Mouse (Mus musculus) embryonic facial prominence, embryonic 13.5 days (tissue): Measurements from ENCODE around the gene Adam22. TPM values are rescaled to one million over a fixed set of nuclear protein-coding genes. Genes with fewer than 3 reads are reported as not detected.

Experiments used
- ATAC-seq: fragments of 200-750 bp; cut with Nextera tagmentation; 2 replicates; pipeline ENCODE4 v1.8.0; 2017; ENCODE audit warnings: low read depth; ENCODE audit not compliant: insufficient number of reproducible peaks, insufficient read depth, low FRiP score, low TSS enrichment
- H3K27ac ChIP-seq: fragments of 300-500 bp; sonication (generic); 2 replicates; pipeline ENCODE4 v1.5.1; 2015; ENCODE audit warnings: moderate library complexity, mild to moderate bottlenecking, inconsistent platforms
- H3K27me3 ChIP-seq: fragments of 300-500 bp; sonication (generic); 2 replicates; pipeline ENCODE4 v1.6.1; 2015; ENCODE audit warnings: mild to moderate bottlenecking, inconsistent platforms
- H3K36me3 ChIP-seq: fragments of 300-500 bp; sonication (generic); 2 replicates; pipeline ENCODE4 v1.6.1; 2015; ENCODE audit warnings: mild to moderate bottlenecking, inconsistent platforms
- H3K4me1 ChIP-seq: fragments of 300-500 bp; sonication (generic); 2 replicates; pipeline ENCODE4 v1.6.1; 2015; ENCODE audit warnings: inconsistent platforms
- H3K4me2 ChIP-seq: fragments of 300-500 bp; sonication (generic); 2 replicates; pipeline ENCODE4 v1.6.1; 2015; ENCODE audit warnings: moderate library complexity, mild to moderate bottlenecking, inconsistent platforms
- H3K4me3 ChIP-seq: fragments of 300-500 bp; sonication (generic); 2 replicates; pipeline ENCODE4 v1.5.1; 2015; ENCODE audit warnings: mild to moderate bottlenecking, inconsistent platforms
- H3K9ac ChIP-seq: fragments of 300-500 bp; sonication (generic); 2 replicates; pipeline ENCODE4 v1.6.1; 2015; ENCODE audit warnings: mild to moderate bottlenecking, inconsistent platforms
- H3K9me3 ChIP-seq: fragments of 300-500 bp; sonication (generic); 2 replicates; pipeline ENCODE4 v1.6.1; 2016; ENCODE audit warnings: inconsistent platforms
- WGBS: fragments of 180-500 bp; shearing (Covaris S2); methylation state at CpG from one replicate; pipeline ENCODE4 v1.1.7; 2015; ENCODE audit warnings: mixed read lengths; 5-methylcytosine and 5-hydroxymethylcytosine counted together
- polyA plus RNA-seq: library from polyadenylated mRNA; unstranded; fragments of >200 nt; fragmentation: Nextera tagmentation; extraction: Ambion mirVana; gene quantifications from 2 replicates; pipeline ENCODE4 v1.2.1, GENCODE M21; 2015

Adam22 gene
- polyA plus RNA-seq, 1 experiment from 2014 or later, result 12.2 TPM

GRCm38 (mm10) chr5:8312324-8312723 is 55.6 kb downstream of the Adam22 start:
- Histone ChIP-seq H3K9ac (no peak overlapping the region), H3K4me2 (no peak overlapping the region), H3K4me1 (0 out of 2 replicates have a peak, but pooled peaks cover 7% of the 10 kb centered on the region), H3K36me3 (no peaks in the 10 kb centered on the region), H3K27me3 (no peaks in the 10 kb centered on the region), H3K9me3 (no peaks in the 10 kb centered on the region), H3K27ac (no peak overlapping the region), H3K4me3 (no peak overlapping the region)
- WGBS, result 90% methylated on average over 2 of the region's 2 CpGs
- ATAC-seq, result no peak

GRCm38 (mm10) chr5:8310907-8311306 is 57.1 kb downstream of the Adam22 start:
- H3K4me2 ChIP-seq, result no peak overlapping the region
- no peak overlapping the region for H3K27ac ChIP-seq
- H3K9ac ChIP-seq, result no peak overlapping the region
- H3K4me3 ChIP-seq, result no peak overlapping the region
- no peaks in the 10 kb centered on the region for H3K27me3 ChIP-seq
- no peak for ATAC-seq
- H3K9me3 ChIP-seq, result no peaks in the 10 kb centered on the region
- H3K36me3 ChIP-seq, result no peaks in the 10 kb centered on the region
- WGBS, result 50% methylated on average over 4 of the region's 4 CpGs
- H3K4me1 ChIP-seq, result 0 out of 2 replicates have a peak, but pooled peaks cover 7% of the 10 kb centered on the region

- H3K27me3 ChIP-seq, result no peaks in the 10 kb centered on the region
Observed at GRCm38 (mm10) chr5:8297719-8298419, 70.1 kb downstream of the Adam22 start.

GRCm38 (mm10) chr5:8293287-8293686 is 74.7 kb downstream of the Adam22 start:
- H3K4me1 ChIP-seq, result peaks cover 10% of the 10 kb centered on the region; the same call in 1 of the 2 replicates
- H3K9ac ChIP-seq, result no peak overlapping the region
- H3K4me3 ChIP-seq, result no peak overlapping the region
- H3K27me3 ChIP-seq, result no peaks in the 10 kb centered on the region
- 6% methylated on average over 1 of the region's 1 CpGs for WGBS
- no peak overlapping the region for H3K4me2 ChIP-seq
- H3K9me3 ChIP-seq, result no peaks in the 10 kb centered on the region
- ATAC-seq, result no peak
- H3K36me3 ChIP-seq, result no peaks in the 10 kb centered on the region
- no peak overlapping the region for H3K27ac ChIP-seq

More at GRCm38 (mm10) chr5:8297719-8298419, 70.1 kb downstream of the Adam22 start:
- Histone ChIP-seq H3K4me2 (peak overlapping the region; percentile 37; the same call in 1 of the 2 replicates), H3K27ac (peak overlapping the region; percentile 77), H3K4me1 (peaks cover 11% of the 10 kb centered on the region; the same call in 1 of the 2 replicates), H3K36me3 (no peaks in the 10 kb centered on the region), H3K9ac (peak overlapping the region; percentile 44; the same call in 1 of the 2 replicates), H3K9me3 (no peaks in the 10 kb centered on the region), H3K4me3 (no peak overlapping the region)
- ATAC-seq, result peak; percentile 67
- 24% methylated on average over 10 of the region's 10 CpGs for WGBS

GRCm38 (mm10) chr5:8291496-8291895 is 76.5 kb downstream of the Adam22 start:
- H3K27ac ChIP-seq, result no peak overlapping the region
- peaks cover 5% of the 10 kb centered on the region; the same call in 1 of the 2 replicates for H3K4me1 ChIP-seq
- H3K27me3 ChIP-seq, result no peaks in the 10 kb centered on the region
- ATAC-seq, result no peak
- no peak overlapping the region for H3K4me3 ChIP-seq
- H3K9me3 ChIP-seq, result no peaks in the 10 kb centered on the region
- no peaks in the 10 kb centered on the region for H3K36me3 ChIP-seq
- H3K9ac ChIP-seq, result no peak overlapping the region
- H3K4me2 ChIP-seq, result no peak overlapping the region
- WGBS, result 87% methylated on average over 1 of the region's 1 CpGs

- H3K27ac ChIP-seq, result no peak overlapping the region
Observed at GRCm38 (mm10) chr5:8289678-8290614, 78.0 kb downstream of the Adam22 start.

GRCm38 (mm10) chr5:8284123-8284522 is 83.8 kb downstream of the Adam22 start:
- ATAC-seq, result no peak
- WGBS, result 81% methylated on average over 5 of the region's 5 CpGs
- H3K9ac ChIP-seq, result no peak overlapping the region

More at GRCm38 (mm10) chr5:8289678-8290614, 78.0 kb downstream of the Adam22 start:
- no peak for ATAC-seq
- Histone ChIP-seq H3K4me1 (peaks cover 5% of the 10 kb centered on the region; the same call in 1 of the 2 replicates), H3K9ac (no peak overlapping the region), H3K36me3 (no peaks in the 10 kb centered on the region), H3K9me3 (no peaks in the 10 kb centered on the region), H3K4me3 (no peak overlapping the region), H3K4me2 (no peak overlapping the region), H3K27me3 (no peaks in the 10 kb centered on the region)
- WGBS, result 53% methylated on average over 6 of the region's 6 CpGs

GRCm38 (mm10) chr5:8276141-8276540 is 91.8 kb downstream of the Adam22 start:
- Histone ChIP-seq H3K4me1 (no peaks in the 10 kb centered on the region), H3K27ac (no peak overlapping the region), H3K27me3 (no peaks in the 10 kb centered on the region), H3K9ac (no peak overlapping the region), H3K9me3 (no peaks in the 10 kb centered on the region), H3K36me3 (no peaks in the 10 kb centered on the region), H3K4me2 (no peak overlapping the region), H3K4me3 (no peak overlapping the region)
- WGBS, result 72% methylated on average over 1 of the region's 1 CpGs
- no peak for ATAC-seq

More at GRCm38 (mm10) chr5:8284123-8284522, 83.8 kb downstream of the Adam22 start:
- Histone ChIP-seq H3K36me3 (no peaks in the 10 kb centered on the region), H3K27ac (no peak overlapping the region), H3K4me3 (no peak overlapping the region), H3K4me1 (no peaks in the 10 kb centered on the region), H3K9me3 (no peaks in the 10 kb centered on the region), H3K4me2 (no peak overlapping the region), H3K27me3 (no peaks in the 10 kb centered on the region)

GRCm38 (mm10) chr5:8257366-8257765 is 110.6 kb downstream of the Adam22 start:
- 89% methylated on average over 1 of the region's 1 CpGs for WGBS
- no peak overlapping the region for H3K27ac ChIP-seq
- no peaks in the 10 kb centered on the region for H3K9me3 ChIP-seq
- no peaks in the 10 kb centered on the region for H3K27me3 ChIP-seq
- H3K9ac ChIP-seq, result no peak overlapping the region
- H3K4me1 ChIP-seq, result no peaks in the 10 kb centered on the region
- H3K36me3 ChIP-seq, result no peaks in the 10 kb centered on the region
- H3K4me3 ChIP-seq, result no peak overlapping the region
- H3K4me2 ChIP-seq, result no peak overlapping the region
- no peak for ATAC-seq

- Histone ChIP-seq H3K36me3 (no peaks in the 10 kb centered on the region), H3K4me3 (no peak overlapping the region), H3K27me3 (no peaks in the 10 kb centered on the region), H3K9ac (no peak overlapping the region), H3K4me2 (no peak overlapping the region), H3K4me1 (no peaks in the 10 kb centered on the region), H3K9me3 (no peaks in the 10 kb centered on the region), H3K27ac (no peak overlapping the region)
- ATAC-seq, result 0 out of 2 replicates have a peak, but pooled peaks have one; percentile 43
- 95% methylated on average over 4 of the region's 4 CpGs for WGBS
Observed at GRCm38 (mm10) chr5:8256487-8256886, 111.5 kb downstream of the Adam22 start.

GRCm38 (mm10) chr5:8244696-8245095 is 123.3 kb downstream of the Adam22 start:
- no peak for ATAC-seq
- Histone ChIP-seq H3K4me3 (no peak overlapping the region), H3K9ac (no peak overlapping the region), H3K9me3 (no peaks in the 10 kb centered on the region), H3K4me1 (no peaks in the 10 kb centered on the region), H3K36me3 (no peaks in the 10 kb centered on the region), H3K27ac (no peak overlapping the region), H3K27me3 (no peaks in the 10 kb centered on the region), H3K4me2 (no peak overlapping the region)
- 85% methylated on average over 7 of the region's 7 CpGs for WGBS
